Mouse (Mus musculus): Measurements from ENCODE around the gene Tap1.

The Tap1 gene

DNA sequence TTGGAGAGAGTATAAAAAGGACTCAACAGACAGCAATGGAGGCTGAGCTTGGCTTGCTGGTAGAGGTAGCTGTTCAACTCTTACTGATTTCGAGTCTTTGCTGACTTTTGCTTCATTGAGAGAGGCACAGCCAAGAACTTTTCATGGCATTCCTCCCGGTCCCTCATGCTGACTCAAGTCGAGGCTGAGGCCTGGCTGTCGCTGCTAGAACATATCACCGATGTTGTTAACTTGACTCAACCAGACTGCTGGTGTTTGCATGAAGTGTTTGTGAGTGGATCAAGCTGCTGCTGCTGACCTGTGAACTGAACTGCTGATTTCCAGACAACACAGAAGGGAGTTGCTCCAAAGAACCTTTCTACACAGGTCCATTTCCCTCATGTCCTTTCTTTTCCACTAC lies 49.3 kb downstream of the Tap1 start:
- DNase-seq, result peak; percentile 26 to 49

DNA sequence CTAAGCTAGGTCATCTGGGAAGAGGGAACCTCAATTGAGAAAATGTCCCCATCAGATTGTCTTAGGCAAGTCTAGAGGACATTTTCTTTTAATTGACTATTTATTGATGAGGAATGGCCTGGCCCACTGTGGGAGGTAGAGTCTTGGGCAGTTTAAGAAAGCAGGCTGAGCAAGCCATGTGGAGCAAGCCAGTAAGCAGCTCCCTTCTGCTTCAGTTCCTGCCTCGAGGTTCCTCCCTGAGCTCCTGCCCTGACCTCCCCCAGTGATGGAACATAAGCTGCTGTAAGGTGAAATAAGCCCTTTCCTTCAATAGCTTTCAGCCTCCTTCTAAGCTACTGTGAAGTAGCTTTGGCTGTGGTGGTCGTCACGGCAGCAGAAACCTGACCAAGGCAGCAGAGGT lies 50.4 kb downstream of the Tap1 start:
- no peak for DNase-seq

DNA sequence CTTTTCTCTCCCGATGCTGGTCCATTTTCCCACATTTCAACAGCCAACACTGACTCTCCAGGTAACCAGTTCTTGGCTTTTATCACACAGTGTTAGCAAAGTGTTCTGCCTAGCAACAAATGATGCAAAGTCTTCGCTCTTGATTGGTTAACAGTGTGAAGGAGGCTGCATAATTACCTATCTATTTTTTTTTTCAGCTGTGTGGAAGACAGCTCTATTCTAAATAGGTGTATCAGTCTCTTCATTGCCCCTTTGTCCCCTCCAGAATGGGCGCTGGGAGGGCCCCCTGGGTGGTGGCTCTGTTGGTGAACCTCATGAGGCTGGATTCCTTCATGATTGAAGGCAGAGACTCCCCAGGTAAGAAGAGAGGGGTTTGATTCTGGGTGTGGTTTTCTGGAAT lies 51.4 kb downstream of the Tap1 start, which contains the start of gene H2-Ob:
Gene H2-Ob (plus strand): TSS at position 198 of the 400 bp plus-strand sequence.
- DNase-seq, result peak; percentile 17 to 38

DNA sequence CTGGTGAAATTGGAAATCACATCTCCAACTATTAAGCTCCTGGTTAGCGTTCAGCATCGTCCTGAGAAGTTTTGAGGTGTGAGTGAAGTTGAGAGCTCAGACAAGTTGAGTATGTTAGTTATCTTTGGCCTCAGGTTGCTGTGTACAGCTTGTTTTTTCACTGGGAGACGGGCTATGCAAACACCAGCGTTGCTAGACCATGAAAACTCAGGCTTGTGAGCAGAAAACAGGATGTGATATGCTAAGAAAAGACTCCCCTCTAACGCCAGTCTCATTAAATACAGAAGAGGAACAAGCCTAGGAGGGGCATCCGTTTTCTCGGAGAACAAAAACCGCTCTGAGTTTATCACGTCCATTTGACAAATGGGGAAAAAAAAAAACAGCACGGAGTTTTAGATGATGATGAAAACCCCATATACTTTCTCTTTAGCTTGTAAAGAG lies 52.3 kb downstream of the Tap1 start:
- DNase-seq, result no peak

DNA sequence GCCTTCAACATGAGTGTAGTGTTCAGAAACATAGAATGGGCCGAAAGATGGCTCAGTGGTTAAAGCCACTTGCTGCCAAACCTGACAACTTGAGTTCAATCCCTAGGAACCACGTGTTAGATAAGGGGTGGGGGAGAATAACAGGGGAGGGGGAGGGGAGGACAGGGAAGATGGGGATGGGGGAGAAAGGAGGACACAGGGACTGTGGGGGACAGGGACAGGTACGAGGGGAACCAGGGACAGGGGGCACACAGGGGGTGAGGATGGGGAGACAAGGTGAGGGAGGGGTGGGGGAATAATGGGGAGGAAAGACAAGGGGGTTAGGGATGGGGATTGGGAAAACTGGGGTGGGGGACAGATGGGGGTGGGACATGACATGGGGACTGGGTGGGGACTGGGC lies 53.0 kb downstream of the Tap1 start:
- no peak for DNase-seq

DNA sequence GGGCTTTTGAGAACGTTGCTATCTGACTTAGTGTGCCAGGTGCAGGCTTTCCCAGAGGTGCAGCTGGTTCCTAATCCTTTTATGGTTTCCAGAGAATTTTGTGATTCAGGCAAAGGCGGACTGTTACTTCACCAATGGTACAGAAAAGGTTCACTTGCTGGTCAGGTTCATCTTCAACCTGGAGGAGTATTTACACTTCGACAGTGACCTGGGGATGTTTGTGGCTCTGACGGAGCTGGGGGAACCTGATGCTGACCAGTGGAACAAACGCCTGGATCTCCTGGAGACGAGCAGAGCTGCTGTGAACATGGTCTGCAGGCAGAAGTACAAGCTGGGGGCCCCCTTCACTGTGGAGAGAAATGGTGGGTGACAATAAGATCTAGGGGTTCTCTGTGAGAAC lies 53.6 kb downstream of the Tap1 start:
- no peak for DNase-seq

DNA sequence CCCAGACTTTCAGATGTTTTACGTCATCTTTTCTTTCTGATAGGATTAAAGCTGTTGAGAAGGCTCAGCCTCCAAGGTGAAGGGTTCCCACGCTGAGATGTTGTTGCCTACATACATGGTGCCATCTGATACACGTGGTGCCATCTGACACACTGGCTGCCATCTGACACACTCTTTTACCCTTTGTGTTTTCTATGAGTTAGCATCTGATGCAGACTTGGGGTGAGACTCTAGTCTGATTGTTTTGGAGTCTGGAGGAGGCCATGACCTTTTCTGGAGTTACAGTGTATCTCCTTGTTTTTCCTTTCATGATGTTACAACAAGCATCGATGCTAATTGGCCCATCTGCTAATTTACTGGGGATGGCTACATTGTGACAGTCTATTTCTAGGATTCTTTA lies 57.3 kb downstream of the Tap1 start:
- no peak for DNase-seq
